Mouse (Mus musculus) heart, embryonic 12.5 days (tissue): ENCODE measurements around the gene Tmem117. TPM values are rescaled to one million over a fixed set of nuclear protein-coding genes. Genes with fewer than 3 reads are reported as not detected.

Experiments
- ATAC-seq: fragments of 200-750 bp; cut with Nextera tagmentation; 2 replicates; pipeline ENCODE4 v1.8.0; 2017; ENCODE audit warnings: moderate TSS enrichment, moderate library complexity; ENCODE audit not compliant: insufficient number of reproducible peaks, low FRiP score
- H3K27ac ChIP-seq: fragments of 300-500 bp; sonication (generic); 2 replicates; pipeline ENCODE4 v1.5.1; 2016; ENCODE audit warnings: mild to moderate bottlenecking, moderate library complexity; ENCODE audit not compliant: poor library complexity, severe bottlenecking
- H3K27me3 ChIP-seq: fragments of 300-500 bp; sonication (generic); replicated peaks from 2 replicates; pipeline ENCODE4 v1.6.1; 2016; ENCODE audit warnings: mild to moderate bottlenecking, moderate library complexity
- H3K36me3 ChIP-seq: fragments of 300-500 bp; sonication (generic); 2 replicates; pipeline ENCODE4 v1.6.1; 2016; ENCODE audit warnings: mild to moderate bottlenecking, moderate library complexity
- H3K4me1 ChIP-seq: fragments of 300-500 bp; sonication (generic); replicated peaks from 2 replicates; pipeline ENCODE4 v1.6.1; 2016; ENCODE audit warnings: mild to moderate bottlenecking
- H3K4me2 ChIP-seq: fragments of 300-500 bp; sonication (generic); 2 replicates; pipeline ENCODE4 v1.6.1; 2016; ENCODE audit warnings: mild to moderate bottlenecking, moderate library complexity
- H3K4me3 ChIP-seq: fragments of 300-500 bp; sonication (generic); 2 replicates; pipeline ENCODE4 v1.5.1; 2016; ENCODE audit warnings: mild to moderate bottlenecking
- H3K9ac ChIP-seq: fragments of 300-500 bp; sonication (generic); 2 replicates; pipeline ENCODE4 v1.6.1; 2016; ENCODE audit warnings: mild to moderate bottlenecking, moderate library complexity
- H3K9me3 ChIP-seq: fragments of 300-500 bp; sonication (generic); replicated peaks from 2 replicates; pipeline ENCODE4 v1.6.1; 2016; ENCODE audit warnings: mild to moderate bottlenecking, moderate library complexity
- WGBS: fragments of 180-500 bp; shearing (Covaris S2); methylation state at CpG from one replicate; pipeline ENCODE4 v1.1.7; 2016; 5-methylcytosine and 5-hydroxymethylcytosine counted together
- polyA plus RNA-seq: library from polyadenylated mRNA; unstranded; fragments of >200 nt; fragmentation: Nextera tagmentation; extraction: Ambion mirVana; gene quantifications from 2 replicates; pipeline ENCODE4 v1.2.1, GENCODE M21; 2016

Tmem117 gene
- polyA plus RNA-seq, 1 experiment from 2014 or later, result 1.7 TPM

DNA sequence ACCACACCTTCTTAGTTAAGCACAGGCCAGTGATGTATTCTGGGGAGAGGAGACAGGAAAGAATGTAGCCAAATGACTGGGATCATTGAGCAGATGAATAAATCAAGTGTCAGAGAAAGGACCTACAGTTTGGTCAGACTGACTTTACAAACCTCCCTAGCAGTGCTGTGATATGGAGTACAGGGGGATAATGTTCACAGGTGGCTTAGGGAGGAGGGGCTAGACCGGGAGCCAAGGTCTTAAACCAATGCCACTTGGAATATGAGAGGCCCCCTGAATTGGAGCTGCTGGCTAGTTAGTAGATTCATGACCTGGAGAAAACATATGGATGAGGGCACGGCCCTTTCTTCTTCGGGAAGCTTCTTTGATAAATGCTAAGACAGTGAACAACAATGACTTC, 177.0 kb downstream of the Tmem117 start:
- Histone ChIP-seq H3K27me3 (peaks cover 59% of the 10 kb centered on the region), H3K36me3 (no peaks in the 10 kb centered on the region), H3K27ac (no peak overlapping the region), H3K4me3 (no peak overlapping the region), H3K9ac (no peak overlapping the region), H3K4me1 (0 out of 2 replicates have a peak, but pooled peaks cover 12% of the 10 kb centered on the region), H3K9me3 (0 out of 2 replicates have a peak, but pooled peaks cover 2% of the 10 kb centered on the region), H3K4me2 (no peak overlapping the region)
- ATAC-seq, result no peak
- 88% methylated on average over 3 of the region's 3 CpGs for WGBS

DNA sequence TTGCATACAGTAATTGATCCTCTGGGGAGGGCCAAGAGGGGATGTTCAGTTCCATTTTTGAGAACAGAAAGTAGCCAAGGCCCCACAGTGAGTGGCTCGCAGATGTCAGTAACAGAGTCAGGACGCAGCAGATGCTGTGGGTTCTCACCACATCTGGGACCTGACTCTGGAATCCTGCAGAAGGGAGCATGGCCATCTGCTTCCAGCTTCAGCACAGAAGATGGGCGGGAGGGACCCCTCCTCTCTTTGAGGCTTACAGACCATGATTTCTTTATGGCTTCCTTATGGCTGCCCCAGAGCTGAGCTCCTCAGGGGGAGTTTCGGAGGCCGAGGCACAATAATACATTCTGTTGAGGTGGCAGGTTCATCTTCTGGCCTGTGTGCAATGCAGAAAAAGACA, 182.5 kb downstream of the Tmem117 start:
- WGBS, result 77% methylated on average over 5 of the region's 5 CpGs
- no peak for ATAC-seq

DNA sequence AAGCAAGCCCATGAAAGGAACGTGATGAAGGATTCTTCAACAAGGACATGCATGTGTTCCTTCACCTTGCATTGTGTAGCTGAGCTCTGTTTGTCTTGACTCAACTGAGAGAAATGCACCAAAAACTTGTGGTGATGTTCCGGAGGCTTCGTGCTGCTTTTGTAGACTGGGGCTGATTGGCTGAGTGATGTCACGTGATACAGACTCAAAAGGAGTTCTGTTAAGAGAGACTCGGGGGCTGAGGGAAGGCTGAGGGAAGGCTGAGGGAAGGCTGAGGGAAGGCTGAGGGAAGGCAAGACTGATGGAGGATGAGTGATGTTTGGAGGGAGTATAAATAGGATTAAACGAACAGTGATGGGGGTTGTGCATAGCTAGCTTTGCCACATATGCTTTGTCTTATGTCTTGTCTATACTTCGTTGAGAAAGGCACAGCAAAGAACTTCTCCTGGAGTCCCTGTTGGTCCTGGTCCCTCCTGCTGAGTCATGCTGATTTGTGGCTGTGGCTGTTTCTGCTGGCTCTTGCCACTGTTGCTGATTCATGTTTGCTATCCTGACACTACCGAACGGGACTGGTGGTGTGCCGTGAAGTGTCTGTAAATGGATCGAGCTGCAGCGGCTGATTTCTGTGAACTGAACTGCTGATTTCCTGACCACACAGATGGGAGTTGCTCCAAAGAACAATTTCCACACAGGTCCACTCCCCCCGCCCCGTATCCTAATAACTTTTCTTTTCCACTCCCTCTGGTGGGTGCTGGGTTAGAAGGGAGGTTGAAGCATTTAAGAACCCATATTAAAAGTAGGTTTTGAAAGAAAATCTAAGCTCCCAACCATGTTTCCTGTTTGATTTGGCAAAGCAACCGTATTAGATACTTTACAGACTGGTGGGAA, 185.4 kb downstream of the Tmem117 start:
- Histone ChIP-seq H3K9ac (no peak overlapping the region), H3K27me3 (peaks cover 23% of the 10 kb centered on the region), H3K9me3 (peaks cover 4% of the 10 kb centered on the region), H3K4me3 (no peak overlapping the region), H3K36me3 (no peaks in the 10 kb centered on the region), H3K4me2 (no peak overlapping the region), H3K4me1 (no peaks in the 10 kb centered on the region), H3K27ac (no peak overlapping the region)
- ATAC-seq, result no peak
- WGBS, result 78% methylated on average over 15 of the region's 15 CpGs

More for the DNA sequence above, 182.5 kb downstream of the Tmem117 start:
- Histone ChIP-seq H3K9me3 (peaks cover 4% of the 10 kb centered on the region), H3K9ac (no peak overlapping the region), H3K27ac (no peak overlapping the region), H3K36me3 (no peaks in the 10 kb centered on the region), H3K4me3 (no peak overlapping the region), H3K27me3 (peaks cover 36% of the 10 kb centered on the region), H3K4me2 (no peak overlapping the region), H3K4me1 (no peaks in the 10 kb centered on the region)

DNA sequence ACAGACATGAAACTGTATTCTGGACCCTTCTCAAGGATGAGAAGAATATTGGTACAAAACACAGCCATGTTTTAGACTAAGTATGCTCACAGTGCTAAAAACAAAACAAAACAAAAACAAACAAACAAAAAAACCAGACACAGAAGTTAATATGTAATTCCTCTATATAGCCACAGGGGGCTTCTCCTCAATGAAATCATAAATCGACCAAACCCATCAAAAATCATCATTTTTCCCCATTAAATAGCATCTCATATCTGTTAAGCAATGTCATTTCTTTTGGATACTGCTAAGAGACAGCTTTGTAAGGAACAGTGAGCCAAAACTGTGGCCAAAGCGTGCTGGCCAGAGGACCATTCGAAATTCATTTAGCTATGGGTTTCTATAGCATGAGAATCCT, 206.6 kb downstream of the Tmem117 start:
- WGBS, result 83% methylated on average over 3 of the region's 3 CpGs
- no peak overlapping the region for H3K9ac ChIP-seq
- H3K4me3 ChIP-seq, result no peak overlapping the region
- no peaks in the 10 kb centered on the region for H3K27me3 ChIP-seq
- no peaks in the 10 kb centered on the region for H3K4me1 ChIP-seq
- no peak overlapping the region for H3K27ac ChIP-seq
- no peak overlapping the region for H3K4me2 ChIP-seq
- ATAC-seq, result no peak
- no peaks in the 10 kb centered on the region for H3K9me3 ChIP-seq
- H3K36me3 ChIP-seq, result no peaks in the 10 kb centered on the region

DNA sequence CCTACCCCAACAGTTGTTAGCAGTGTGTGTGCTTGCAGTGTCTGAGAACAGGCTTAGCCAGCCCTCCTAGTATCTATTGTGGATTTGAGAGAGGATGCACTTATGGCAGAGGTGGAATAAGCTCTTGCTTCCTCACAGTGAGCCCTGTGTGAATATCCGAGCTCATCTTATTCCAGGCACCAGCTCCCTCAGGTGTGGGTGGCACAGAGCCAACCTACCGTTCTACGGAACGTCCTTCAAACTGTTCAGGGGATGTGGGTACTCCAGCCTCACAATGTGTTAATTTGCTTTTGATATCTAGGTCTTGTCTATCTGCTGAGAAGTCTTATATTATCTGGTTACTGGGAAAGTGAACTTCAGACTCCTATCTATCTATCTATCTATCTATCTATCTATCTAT, 209.6 kb downstream of the Tmem117 start:
- H3K9ac ChIP-seq, result no peak overlapping the region
- no peaks in the 10 kb centered on the region for H3K4me1 ChIP-seq
- ATAC-seq, result no peak
- H3K9me3 ChIP-seq, result no peaks in the 10 kb centered on the region
- H3K36me3 ChIP-seq, result no peaks in the 10 kb centered on the region
- no peaks in the 10 kb centered on the region for H3K27me3 ChIP-seq
- no peak overlapping the region for H3K4me2 ChIP-seq
- WGBS, result 77% methylated on average over 4 of the region's 4 CpGs
- H3K4me3 ChIP-seq, result no peak overlapping the region
- H3K27ac ChIP-seq, result no peak overlapping the region

DNA sequence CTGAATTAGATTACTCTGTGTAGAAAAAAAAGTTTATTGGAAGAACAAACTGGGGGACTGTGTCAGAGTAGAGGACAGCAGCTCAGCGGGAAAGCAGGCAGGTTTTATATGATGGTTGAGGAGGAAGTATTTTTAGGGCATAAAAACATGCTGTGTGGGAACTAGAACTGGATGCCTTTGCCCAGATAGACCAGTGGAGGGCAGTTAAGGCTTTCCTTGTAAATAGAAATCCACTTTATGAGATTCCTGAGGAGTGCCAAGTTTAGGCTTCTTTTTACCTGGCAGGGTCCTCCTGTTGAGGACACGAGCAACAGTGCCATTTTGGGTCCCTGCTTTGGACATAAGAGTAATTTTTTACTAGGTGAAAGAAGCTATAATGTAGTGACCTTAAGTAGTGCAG, 218.5 kb downstream of the Tmem117 start:
- Histone ChIP-seq H3K27me3 (no peaks in the 10 kb centered on the region), H3K36me3 (no peaks in the 10 kb centered on the region), H3K9me3 (peaks cover 4% of the 10 kb centered on the region), H3K4me1 (no peaks in the 10 kb centered on the region), H3K27ac (no peak overlapping the region), H3K4me2 (no peak overlapping the region), H3K4me3 (no peak overlapping the region), H3K9ac (no peak overlapping the region)
- 63% methylated on average over 2 of the region's 2 CpGs for WGBS
- no peak for ATAC-seq

DNA sequence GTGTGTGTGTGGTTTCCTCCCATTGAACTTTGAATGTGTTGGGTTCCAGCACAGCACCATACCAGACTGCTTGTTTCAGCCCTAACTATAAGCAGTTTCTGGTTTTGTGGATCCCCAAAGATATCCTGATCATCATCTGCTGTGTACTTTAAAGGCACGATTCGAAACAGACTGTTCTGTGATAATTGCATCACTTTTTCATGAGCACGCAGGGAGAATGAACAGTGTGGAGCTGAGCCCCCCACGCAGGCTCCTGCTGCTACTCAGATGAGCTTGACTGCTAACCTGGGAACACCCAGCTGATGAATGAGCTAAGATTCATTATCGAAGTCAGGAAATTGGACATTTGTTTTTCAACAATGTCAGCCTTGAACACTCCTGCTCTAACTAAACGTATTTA, 230.6 kb downstream of the Tmem117 start:
- H3K9ac ChIP-seq, result no peak overlapping the region
- no peak overlapping the region for H3K4me3 ChIP-seq
- no peak overlapping the region for H3K27ac ChIP-seq
- H3K4me1 ChIP-seq, result no peaks in the 10 kb centered on the region
- WGBS, result 82% methylated on average over 6 of the region's 6 CpGs
- no peak overlapping the region for H3K4me2 ChIP-seq
- no peaks in the 10 kb centered on the region for H3K27me3 ChIP-seq
- no peaks in the 10 kb centered on the region for H3K36me3 ChIP-seq
- no peak for ATAC-seq
- no peaks in the 10 kb centered on the region for H3K9me3 ChIP-seq

DNA sequence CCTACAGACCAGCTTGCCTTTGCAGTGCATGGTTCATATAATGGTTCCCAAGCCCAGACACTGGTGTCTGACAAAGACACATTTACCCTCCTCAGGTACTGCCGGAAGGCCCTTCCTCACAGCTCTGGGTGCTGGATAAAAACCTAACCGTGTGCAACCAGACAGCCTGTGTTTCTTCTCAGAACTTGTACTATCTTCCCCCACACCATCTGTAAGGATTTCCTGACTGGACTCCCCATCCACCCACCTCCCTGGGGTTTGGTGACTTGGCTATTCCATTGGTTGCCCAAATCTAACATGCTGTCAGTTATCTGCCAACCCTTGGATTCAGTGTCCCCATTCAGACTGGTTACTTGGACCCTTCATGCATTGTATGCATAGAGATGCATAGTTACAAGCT, 232.1 kb downstream of the Tmem117 start:
- no peaks in the 10 kb centered on the region for H3K27me3 ChIP-seq
- H3K36me3 ChIP-seq, result no peaks in the 10 kb centered on the region
- H3K4me3 ChIP-seq, result no peak overlapping the region
- no peaks in the 10 kb centered on the region for H3K4me1 ChIP-seq
- no peak for ATAC-seq
- no peak overlapping the region for H3K9ac ChIP-seq
- WGBS, result 82% methylated on average over 2 of the region's 2 CpGs
- no peaks in the 10 kb centered on the region for H3K9me3 ChIP-seq
- H3K4me2 ChIP-seq, result no peak overlapping the region
- H3K27ac ChIP-seq, result no peak overlapping the region

DNA sequence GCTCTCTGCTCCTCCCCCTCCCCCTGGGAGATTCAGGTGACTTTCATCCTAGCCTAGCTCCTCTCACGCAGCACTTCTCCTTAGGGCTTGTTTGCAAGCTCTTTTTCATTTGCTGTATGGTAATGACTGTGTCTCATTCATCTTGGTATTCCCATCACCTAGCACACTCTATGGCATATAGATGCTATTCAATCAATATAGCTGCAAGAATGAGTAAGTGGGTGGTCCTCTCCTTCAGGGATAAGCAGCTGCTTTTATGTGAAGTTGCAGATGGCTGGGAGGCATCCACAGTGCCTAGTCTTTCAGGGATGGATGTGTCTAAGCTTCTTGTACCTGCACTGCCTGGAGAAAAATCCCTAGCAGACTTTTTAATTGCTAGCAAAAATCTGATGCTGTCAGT, 235.1 kb downstream of the Tmem117 start:
- Histone ChIP-seq H3K27ac (no peak overlapping the region), H3K4me1 (no peaks in the 10 kb centered on the region), H3K27me3 (no peaks in the 10 kb centered on the region), H3K9me3 (no peaks in the 10 kb centered on the region), H3K4me2 (no peak overlapping the region), H3K36me3 (no peaks in the 10 kb centered on the region), H3K4me3 (no peak overlapping the region), H3K9ac (no peak overlapping the region)
- 40% methylated on average over 1 of the region's 1 CpGs for WGBS
- ATAC-seq, result no peak

DNA sequence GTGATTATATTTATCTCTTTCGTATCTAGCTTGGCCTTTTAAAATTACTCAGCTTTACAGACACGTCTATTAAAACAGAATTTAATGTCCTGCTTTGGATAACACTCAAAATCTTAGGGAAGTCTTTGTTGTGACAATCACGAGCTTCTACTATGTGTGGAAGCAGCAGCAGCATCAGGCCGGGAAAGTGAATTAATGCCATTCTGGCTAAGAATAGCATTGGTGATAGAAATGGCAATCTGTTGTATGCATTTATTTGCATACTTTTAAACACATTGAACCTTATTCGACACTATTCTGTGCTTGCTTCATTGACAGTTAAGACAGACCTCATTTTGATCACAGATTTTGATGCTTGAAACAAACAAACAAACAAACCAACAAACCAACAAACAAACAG, 239.3 kb downstream of the Tmem117 start:
- no peaks in the 10 kb centered on the region for H3K4me1 ChIP-seq
- no peaks in the 10 kb centered on the region for H3K27me3 ChIP-seq
- no peaks in the 10 kb centered on the region for H3K36me3 ChIP-seq
- H3K4me3 ChIP-seq, result no peak overlapping the region
- no peak overlapping the region for H3K4me2 ChIP-seq
- 64% methylated on average over 5 of the region's 5 CpGs for WGBS
- no peak for ATAC-seq
- H3K9me3 ChIP-seq, result no peaks in the 10 kb centered on the region
- no peak overlapping the region for H3K9ac ChIP-seq
- H3K27ac ChIP-seq, result no peak overlapping the region

DNA sequence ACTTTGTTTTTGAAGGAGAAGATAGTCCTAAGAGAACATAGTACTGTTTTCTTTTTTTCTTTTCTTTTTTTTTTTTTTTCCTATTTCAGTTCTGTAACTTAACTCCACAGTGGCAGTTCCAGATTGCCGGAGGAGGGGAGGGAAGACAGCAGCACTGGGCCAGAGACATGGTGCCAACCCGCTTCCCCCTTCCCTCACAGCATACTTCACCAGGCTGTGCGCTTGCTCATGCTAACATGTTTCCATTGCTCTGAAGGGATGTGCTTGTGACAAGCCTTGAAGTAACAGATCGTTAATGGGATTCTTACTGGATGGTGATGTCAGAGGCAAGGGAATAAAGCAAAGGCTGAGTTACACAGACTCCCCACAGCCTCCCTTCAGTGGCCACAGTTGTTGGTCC, 256.0 kb downstream of the Tmem117 start:
- Histone ChIP-seq H3K9me3 (no peaks in the 10 kb centered on the region), H3K36me3 (no peaks in the 10 kb centered on the region), H3K27me3 (no peaks in the 10 kb centered on the region), H3K4me3 (no peak overlapping the region), H3K4me1 (no peaks in the 10 kb centered on the region), H3K4me2 (no peak overlapping the region), H3K9ac (no peak overlapping the region), H3K27ac (no peak overlapping the region)
- ATAC-seq, result no peak
- WGBS, result 74% methylated on average over 4 of the region's 4 CpGs

DNA sequence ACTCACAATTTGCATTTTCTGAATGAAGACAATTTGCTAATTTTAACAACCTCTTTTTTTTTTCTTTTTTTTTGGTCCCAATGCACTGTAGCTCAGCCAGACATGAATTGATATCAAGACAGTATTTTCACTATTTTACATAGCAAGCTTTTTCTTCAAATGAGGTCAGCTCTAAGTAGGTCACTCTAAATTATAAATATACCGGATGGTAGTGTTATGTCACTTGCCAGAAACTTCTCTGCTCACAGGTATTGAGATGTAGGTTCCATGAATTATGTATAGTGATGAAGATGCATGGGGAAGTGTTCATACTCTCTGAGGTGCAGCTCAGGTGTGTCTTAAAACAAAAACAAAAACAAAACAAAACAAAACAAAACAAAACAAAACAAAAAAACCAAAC, 264.2 kb downstream of the Tmem117 start:
- Histone ChIP-seq H3K4me2 (no peak overlapping the region), H3K9ac (no peak overlapping the region), H3K27me3 (peaks cover 9% of the 10 kb centered on the region; the same call in 1 of the 2 replicates), H3K4me3 (no peak overlapping the region), H3K9me3 (no peaks in the 10 kb centered on the region), H3K27ac (no peak overlapping the region), H3K4me1 (no peaks in the 10 kb centered on the region), H3K36me3 (no peaks in the 10 kb centered on the region)
- 74% methylated on average over 1 of the region's 1 CpGs for WGBS
- ATAC-seq, result no peak
